Mouse (Mus musculus) liver, postnatal 0 days (tissue): ENCODE measurements around the gene 9630041A04Rik.

ENCODE experiments used
- CTCF ChIP-seq: sonication (generic); IDR thresholded peaks from 2 replicates; pipeline ENCODE4 v1.5.1; 2016; ENCODE audit warnings: antibody characterized with exemption, low read depth
- EP300 ChIP-seq: IDR thresholded peaks from 2 replicates; pipeline ENCODE4 v1.6.1; 2016; ENCODE audit warnings: antibody characterized with exemption, low read depth, mild to moderate bottlenecking

GRCm38 (mm10) chr9:101883295-101883694, 21.7 kb downstream of the 9630041A04Rik start:
- TF ChIP-seq CTCF = no peak
- no peak for TF ChIP-seq EP300
